Mouse (Mus musculus) midbrain, embryonic 11.5 days (tissue): ENCODE data around the gene Cutc. TPM values are rescaled to one million over a fixed set of nuclear protein-coding genes. Genes with fewer than 3 reads are reported as not detected.

ENCODE experiments used
- ATAC-seq: fragments of 200-750 bp; cut with Nextera tagmentation; 2 replicates; pipeline ENCODE4 v1.8.0; 2017; ENCODE audit warnings: moderate TSS enrichment, moderate library complexity; ENCODE audit not compliant: low FRiP score
- DNase-seq: peaks from one replicate; pipeline ENCODE4 v3.0.0; 2015; ENCODE audit warnings: low spot score; ENCODE audit errors: missing footprints
- H3K27ac ChIP-seq: fragments of 300-500 bp; sonication (generic); 2 replicates; pipeline ENCODE4 v1.5.1; 2014; ENCODE audit warnings: low read depth, low read length
- H3K27me3 ChIP-seq: fragments of 300-500 bp; sonication (generic); 2 replicates; pipeline ENCODE4 v1.6.1; 2014; ENCODE audit warnings: mild to moderate bottlenecking, low read length, moderate library complexity, mixed read lengths; ENCODE audit not compliant: control insufficient read depth, insufficient read depth
- H3K36me3 ChIP-seq: fragments of 300-500 bp; sonication (generic); 2 replicates; pipeline ENCODE4 v1.6.1; 2014; ENCODE audit warnings: mild to moderate bottlenecking, low read length, moderate library complexity, mixed read lengths; ENCODE audit not compliant: control insufficient read depth, insufficient read depth
- H3K4me1 ChIP-seq: fragments of 300-500 bp; sonication (generic); 2 replicates; pipeline ENCODE4 v1.6.1; 2014; ENCODE audit warnings: low read length; ENCODE audit not compliant: control insufficient read depth, insufficient read depth
- H3K4me2 ChIP-seq: fragments of 300-500 bp; sonication (generic); 2 replicates; pipeline ENCODE4 v1.6.1; 2014; ENCODE audit warnings: mild to moderate bottlenecking, moderate library complexity
- H3K4me3 ChIP-seq: fragments of 300-500 bp; sonication (generic); 2 replicates; pipeline ENCODE4 v1.5.1; 2014; ENCODE audit warnings: low read depth, low read length
- H3K9ac ChIP-seq: fragments of 300-500 bp; sonication (generic); 2 replicates; pipeline ENCODE4 v1.6.1; 2014; ENCODE audit warnings: low read length
- H3K9me3 ChIP-seq: fragments of 300-500 bp; sonication (generic); 2 replicates; pipeline ENCODE4 v1.6.1; 2016; ENCODE audit warnings: low read length; ENCODE audit not compliant: control insufficient read depth
- WGBS: fragments of 180-500 bp; shearing (Covaris S2); extraction: QIAGEN DNeasy Blood & Tissue Kit; methylation state at CpG from one replicate; pipeline ENCODE4 v1.1.7; 2014; 5-methylcytosine and 5-hydroxymethylcytosine counted together
- polyA plus RNA-seq: library from polyadenylated mRNA; unstranded; fragments of >200 nt; fragmentation: Nextera tagmentation; extraction: Ambion mirVana; gene quantifications from 2 replicates; pipeline ENCODE4 v1.2.1, GENCODE M21; 2014

Cutc gene
- polyA plus RNA-seq, 1 experiment from 2014 or later: 12.8 TPM

DNA sequence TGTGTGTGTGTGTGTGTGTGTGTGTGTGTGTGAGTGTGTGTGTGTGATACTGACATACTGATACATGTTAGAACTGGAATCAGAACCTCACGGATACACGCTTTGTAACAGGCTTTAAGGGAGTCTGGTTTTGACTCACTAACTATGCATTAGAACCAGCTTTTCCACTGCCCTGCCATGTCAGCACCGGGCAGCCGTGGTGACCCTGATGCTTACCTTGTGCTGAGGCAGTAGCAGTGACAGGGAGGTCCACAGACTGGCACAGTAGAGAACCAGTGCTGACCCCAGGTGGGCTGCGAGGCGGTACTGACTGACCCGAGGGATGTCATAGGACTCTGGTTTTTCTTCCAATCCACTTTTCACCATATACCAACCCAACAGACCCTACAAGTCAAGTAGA, 9.4 kb upstream of the Cutc start:
- WGBS: 93% methylated on average over 7 of the region's 7 CpGs
- DNase-seq: no peak
- peaks cover 21% of the 10 kb centered on the region for H3K36me3 ChIP-seq
- no peak overlapping the region for H3K9ac ChIP-seq
- no peak overlapping the region for H3K4me2 ChIP-seq
- no peak for ATAC-seq
- H3K27me3 ChIP-seq: no peaks in the 10 kb centered on the region
- no peaks in the 10 kb centered on the region for H3K4me1 ChIP-seq
- no peak overlapping the region for H3K4me3 ChIP-seq
- H3K9me3 ChIP-seq: no peaks in the 10 kb centered on the region
- H3K27ac ChIP-seq: no peak overlapping the region

DNA sequence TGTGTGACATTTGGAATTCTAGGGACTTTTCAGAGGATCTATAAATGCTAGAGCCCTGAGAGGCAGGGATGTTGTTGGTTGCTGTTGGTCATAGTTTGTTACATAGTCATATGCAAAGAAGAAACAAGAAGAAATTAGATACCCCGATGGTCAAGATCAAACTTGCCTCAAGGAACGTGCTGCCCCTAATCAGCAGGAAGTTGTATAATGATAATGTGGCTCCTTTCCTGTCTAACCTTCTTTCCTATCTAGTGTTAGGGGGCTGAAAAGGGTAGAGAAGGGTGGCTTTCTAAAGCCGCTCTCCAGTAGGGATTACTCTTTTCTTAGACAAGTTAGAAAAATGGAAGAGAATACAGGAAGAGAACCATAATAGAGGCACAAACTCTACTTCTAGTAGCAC, 7.1 kb upstream of the Cutc start:
- Histone ChIP-seq H3K27ac (no peak overlapping the region), H3K36me3 (peaks cover 18% of the 10 kb centered on the region), H3K9ac (no peak overlapping the region), H3K4me2 (no peak overlapping the region), H3K4me3 (no peak overlapping the region), H3K9me3 (no peaks in the 10 kb centered on the region), H3K27me3 (no peaks in the 10 kb centered on the region), H3K4me1 (no peaks in the 10 kb centered on the region)
- no peak for DNase-seq
- no peak for ATAC-seq
- WGBS: 91% methylated on average over 3 of the region's 3 CpGs

DNA sequence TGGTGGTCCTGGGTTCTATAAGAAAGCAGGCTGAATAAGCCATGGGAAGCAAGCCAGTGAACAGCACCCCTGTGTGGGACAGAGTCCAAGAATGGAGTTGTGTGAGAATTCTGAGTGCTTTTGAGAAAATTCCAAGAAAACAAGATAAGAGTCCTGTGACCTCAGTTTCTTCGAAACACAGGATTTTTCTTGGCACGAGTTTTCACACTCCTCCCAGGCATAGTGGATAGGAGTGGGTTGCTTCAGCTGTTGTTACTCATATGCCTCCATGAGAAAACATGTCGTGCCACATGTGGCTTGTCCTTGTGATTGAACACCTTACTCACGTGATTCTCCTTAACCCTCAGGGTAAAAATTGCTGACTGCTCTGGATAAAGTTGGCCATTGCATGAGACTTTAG, 4.9 kb upstream of the Cutc start:
- 92% methylated on average over 4 of the region's 4 CpGs for WGBS
- no peak for ATAC-seq
- H3K27me3 ChIP-seq: no peaks in the 10 kb centered on the region
- H3K4me1 ChIP-seq: 0 out of 2 replicates have a peak, but pooled peaks cover 3% of the 10 kb centered on the region
- no peak overlapping the region for H3K27ac ChIP-seq
- H3K4me2 ChIP-seq: no peak overlapping the region
- H3K9ac ChIP-seq: no peak overlapping the region
- no peak overlapping the region for H3K4me3 ChIP-seq
- H3K9me3 ChIP-seq: no peaks in the 10 kb centered on the region
- peaks cover 8% of the 10 kb centered on the region for H3K36me3 ChIP-seq
- no peak for DNase-seq

DNA sequence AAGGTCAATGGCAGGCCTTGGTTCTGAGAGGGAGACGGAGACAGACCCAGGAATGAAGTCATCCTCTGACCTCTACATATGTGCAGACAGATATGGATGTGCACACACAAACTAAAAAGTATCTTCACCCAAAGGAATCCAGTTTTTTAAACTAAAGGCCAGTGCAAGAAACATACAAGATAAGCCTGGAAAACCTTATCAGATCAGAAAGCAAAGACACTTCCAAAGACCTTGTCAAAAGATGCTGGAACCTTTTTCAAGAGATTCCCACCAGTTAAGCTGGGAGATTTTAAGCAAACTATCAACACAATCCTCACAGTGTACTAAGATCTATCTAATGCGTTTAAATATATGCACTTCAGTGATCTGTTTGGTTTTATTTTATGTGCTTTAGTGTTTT, 2.8 kb upstream of the Cutc start:
- H3K27ac ChIP-seq: no peak overlapping the region
- H3K9me3 ChIP-seq: no peaks in the 10 kb centered on the region
- ATAC-seq (no peak), DNase-seq (no peak)
- no peaks in the 10 kb centered on the region for H3K27me3 ChIP-seq
- peaks cover 6% of the 10 kb centered on the region for H3K4me1 ChIP-seq
- H3K36me3 ChIP-seq: peaks cover 6% of the 10 kb centered on the region
- no peak overlapping the region for H3K9ac ChIP-seq
- H3K4me2 ChIP-seq: no peak overlapping the region
- no peak overlapping the region for H3K4me3 ChIP-seq
- WGBS: 100% methylated on average over 2 of the region's 2 CpGs

DNA sequence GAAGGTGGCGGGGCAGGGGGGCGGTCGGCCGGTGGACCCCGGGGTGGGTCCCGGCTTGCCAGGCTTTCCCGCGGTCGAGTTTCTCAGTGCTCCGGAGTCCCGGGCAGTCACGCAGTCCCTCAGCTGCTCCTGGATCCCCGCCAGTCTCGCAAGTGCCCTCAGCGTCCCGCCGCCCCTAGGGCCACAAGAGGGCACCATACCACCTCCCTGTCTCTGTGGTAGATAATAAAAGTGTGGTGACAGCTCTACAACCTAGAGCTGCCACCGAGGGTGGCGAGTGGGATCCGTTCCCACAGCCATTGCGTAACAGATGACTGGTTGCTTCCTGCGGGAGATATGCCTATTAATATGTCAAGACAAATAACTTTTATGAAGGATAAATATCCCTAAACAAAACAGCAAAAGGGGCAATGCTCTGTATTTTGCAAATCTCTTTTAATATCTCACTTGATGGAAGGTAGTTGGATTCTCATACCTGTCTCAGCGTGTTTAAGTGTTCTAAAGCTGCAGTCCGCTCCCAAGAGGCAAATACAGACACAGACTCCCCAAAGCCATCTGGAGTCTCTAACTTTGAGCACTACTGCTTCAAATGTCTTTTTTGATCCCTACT, 535 bp downstream of the Cutc start:
- Histone ChIP-seq H3K27ac (peak overlapping the region; percentile 87), H3K36me3 (peaks cover 2% of the 10 kb centered on the region; the same call in 1 of the 2 replicates), H3K27me3 (no peaks in the 10 kb centered on the region), H3K4me3 (peak overlapping the region; percentile 55), H3K4me2 (peak overlapping the region; percentile 64), H3K9me3 (no peaks in the 10 kb centered on the region), H3K9ac (peak overlapping the region; percentile 82), H3K4me1 (peaks cover 6% of the 10 kb centered on the region)
- DNase-seq (peak; percentile 97), ATAC-seq (peak; percentile 92)
- 1% methylated on average over 24 of the region's 24 CpGs for WGBS

DNA sequence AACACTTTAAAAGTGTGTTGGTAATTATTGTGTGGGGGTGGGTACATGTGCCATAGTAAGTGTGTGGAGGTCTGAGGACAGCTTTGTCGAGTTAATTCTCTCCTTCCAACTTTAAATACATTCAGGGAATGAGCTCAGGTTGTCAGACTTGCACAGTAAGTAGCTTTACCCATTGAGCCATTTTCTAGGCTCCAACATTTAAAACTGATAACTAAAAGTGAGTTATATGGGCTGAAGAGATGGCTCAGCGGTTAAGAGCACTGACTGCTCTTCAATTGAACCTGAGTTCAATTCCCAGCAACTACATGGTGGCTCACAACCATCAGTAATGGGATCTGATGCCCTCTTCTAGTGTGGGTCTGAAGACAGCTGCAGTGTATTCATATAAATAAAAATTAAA, 1.4 kb downstream of the Cutc start:
- Histone ChIP-seq H3K4me3 (no peak overlapping the region), H3K27me3 (no peaks in the 10 kb centered on the region), H3K36me3 (no peaks in the 10 kb centered on the region), H3K4me2 (no peak overlapping the region), H3K4me1 (peaks cover 6% of the 10 kb centered on the region), H3K27ac (no peak overlapping the region), H3K9ac (no peak overlapping the region), H3K9me3 (no peaks in the 10 kb centered on the region)
- no peak for ATAC-seq
- DNase-seq: no peak
- 77% methylated on average over 2 of the region's 2 CpGs for whole genome bisulfite sequencing

DNA sequence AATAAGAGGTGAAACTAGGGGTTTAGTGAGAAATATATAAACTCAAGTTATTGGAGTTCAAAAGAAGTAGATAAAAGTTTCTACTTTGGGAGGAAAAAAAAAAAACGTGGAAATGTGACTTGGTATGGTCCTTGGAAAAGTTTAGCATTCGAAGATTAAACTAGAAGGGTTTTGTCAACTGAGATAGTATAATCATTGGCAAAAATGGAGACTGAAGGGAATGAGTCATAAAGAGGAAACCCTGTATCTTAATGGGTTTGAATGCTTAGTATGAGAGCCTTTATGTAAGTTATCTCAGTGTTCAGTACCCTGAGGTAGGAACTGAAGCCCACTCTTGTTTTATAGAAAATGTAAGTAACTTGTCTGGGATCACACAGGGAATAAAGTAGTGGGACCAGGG, 2.1 kb downstream of the Cutc start:
- no peak for DNase-seq
- WGBS: 71% methylated on average over 2 of the region's 2 CpGs
- no peak for ATAC-seq
- no peak overlapping the region for H3K27ac ChIP-seq
- no peak overlapping the region for H3K9ac ChIP-seq
- peaks cover 6% of the 10 kb centered on the region for H3K4me1 ChIP-seq
- H3K27me3 ChIP-seq: no peaks in the 10 kb centered on the region
- no peak overlapping the region for H3K4me2 ChIP-seq
- H3K36me3 ChIP-seq: no peaks in the 10 kb centered on the region
- no peak overlapping the region for H3K4me3 ChIP-seq
- no peaks in the 10 kb centered on the region for H3K9me3 ChIP-seq

DNA sequence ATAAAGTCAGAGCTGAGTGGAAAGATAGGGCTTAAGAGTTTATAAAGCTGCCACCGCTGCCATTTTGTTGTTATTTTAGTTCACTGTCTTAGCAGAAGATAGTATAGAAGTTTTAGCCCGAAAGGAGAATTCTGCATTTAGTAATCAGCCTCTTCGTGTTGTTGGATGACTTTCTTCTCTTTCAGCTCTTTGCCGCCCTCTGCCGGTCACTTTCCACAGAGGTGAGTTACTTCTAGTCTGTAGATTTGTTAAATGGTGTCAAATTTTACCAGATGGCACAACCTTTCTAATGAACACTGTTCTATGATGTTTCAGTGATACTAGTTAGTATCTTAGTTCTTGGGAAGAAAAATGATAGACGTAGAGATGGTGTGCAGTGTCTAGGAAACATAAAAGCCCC, 7.7 kb downstream of the Cutc start:
- no peaks in the 10 kb centered on the region for H3K4me1 ChIP-seq
- H3K36me3 ChIP-seq: no peaks in the 10 kb centered on the region
- 28% methylated on average over 6 of the region's 6 CpGs for WGBS
- H3K27ac ChIP-seq: no peak overlapping the region
- H3K27me3 ChIP-seq: no peaks in the 10 kb centered on the region
- H3K4me3 ChIP-seq: no peak overlapping the region
- no peak overlapping the region for H3K9ac ChIP-seq
- H3K4me2 ChIP-seq: no peak overlapping the region
- no peaks in the 10 kb centered on the region for H3K9me3 ChIP-seq
- ATAC-seq: no peak
- peak; percentile 95 for DNase-seq

DNA sequence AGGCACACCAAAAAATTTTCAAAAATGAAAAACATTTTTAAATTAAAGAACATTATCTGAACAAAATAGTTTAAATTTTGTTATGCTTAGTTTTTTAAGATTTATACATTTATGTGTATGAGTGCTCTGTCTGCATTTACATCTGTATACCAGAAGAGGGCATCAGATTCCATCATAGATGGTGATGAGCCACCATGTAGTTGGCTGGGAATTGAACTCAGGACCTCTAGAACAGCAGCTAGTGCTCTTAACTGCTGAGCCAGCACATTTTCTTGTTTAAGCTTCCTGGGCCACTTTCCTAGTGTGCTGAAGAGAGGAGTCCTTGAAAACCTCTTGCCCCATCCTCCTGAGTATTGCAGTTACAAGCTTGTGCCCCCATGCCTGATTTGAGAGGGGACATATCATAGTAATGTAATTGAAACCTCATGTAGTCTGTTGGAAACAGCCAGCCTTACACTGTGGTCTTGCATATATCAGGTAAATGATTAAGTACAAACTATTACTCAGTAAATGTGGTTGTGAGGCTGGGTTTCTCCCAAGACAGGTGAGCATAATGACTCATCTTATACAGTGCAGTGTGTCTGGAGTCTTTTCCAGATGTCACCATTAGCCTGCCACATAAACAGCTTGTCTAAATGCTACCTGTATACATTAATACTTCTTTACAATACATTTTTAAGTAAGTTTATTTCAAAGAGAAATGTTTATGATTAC, 8.9 kb downstream of the Cutc start:
- no peaks in the 10 kb centered on the region for H3K4me1 ChIP-seq
- DNase-seq (no peak), ATAC-seq (no peak)
- H3K9me3 ChIP-seq: no peaks in the 10 kb centered on the region
- H3K27me3 ChIP-seq: no peaks in the 10 kb centered on the region
- no peak overlapping the region for H3K4me2 ChIP-seq
- H3K9ac ChIP-seq: no peak overlapping the region
- no peak overlapping the region for H3K4me3 ChIP-seq
- no peak overlapping the region for H3K27ac ChIP-seq
- no peaks in the 10 kb centered on the region for H3K36me3 ChIP-seq
